Mouse (Mus musculus): ENCODE results near the gene Hoxa13. TPM values are rescaled to one million over a fixed set of nuclear protein-coding genes. Genes with fewer than 3 reads are reported as not detected.
A peak's percentile ranks its signal among the peaks of the same experiment; 100 is the strongest.

Hoxa13 gene
- polyA plus RNA-seq, 1 experiment from 2014 or later = not detected

DNA sequence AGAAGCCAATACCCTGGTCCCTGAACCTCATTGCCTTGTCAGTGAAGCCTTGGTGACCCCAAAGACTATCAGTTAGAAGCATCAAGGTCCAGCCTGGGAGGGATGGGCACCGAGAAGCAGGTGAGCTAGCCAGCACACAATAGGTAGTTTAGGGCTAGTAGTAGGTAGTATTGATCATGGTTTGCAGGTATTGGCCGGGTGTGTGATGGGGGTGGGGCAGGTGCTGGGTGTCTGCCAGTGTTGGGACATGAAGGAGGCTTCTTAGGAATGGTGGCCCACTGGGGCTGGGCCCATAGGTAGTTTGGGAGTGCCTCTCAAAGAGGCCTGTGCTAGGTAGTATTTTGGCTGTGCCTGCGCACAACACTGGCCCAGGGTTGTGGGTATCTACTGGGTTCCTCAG, 45.6 kb downstream of the Hoxa13 start:
- Histone ChIP-seq H3K27me3 (ENCODE audit: control insufficient read depth, insufficient read depth, low read length) (peaks cover 54% of the 10 kb centered on the region), H3K4me3 (ENCODE audit: low read depth, low read length) (no peak overlapping the region), H3K9ac (replicated peaks; ENCODE audit: low read depth, low read length) (no peak overlapping the region), H3K4me1 (ENCODE audit: control insufficient read depth, insufficient read depth, low read length) (0 out of 2 replicates have a peak, but pooled peaks cover 4% of the 10 kb centered on the region), H3K36me3 (ENCODE audit: control insufficient read depth, insufficient read depth, low read length) (no peaks in the 10 kb centered on the region), H3K9me3 (ENCODE audit: control insufficient read depth, low read depth, low read length) (no peaks in the 10 kb centered on the region), H3K4me2 (replicated peaks; ENCODE audit: low read depth, low read length) (peak overlapping the region; percentile 44; the same call in 1 of the 2 replicates), H3K27ac (ENCODE audit: low read length) (no peak overlapping the region)
- no peak for ATAC-seq (ENCODE audit: insufficient number of reproducible peaks, insufficient read depth, low FRiP score, low read depth)
- WGBS = 31% methylated on average over 3 of the region's 3 CpGs

GRCm38 (mm10) chr6:52214271-52214670, 46.4 kb downstream of the Hoxa13 start:
- Histone ChIP-seq H3K27ac (ENCODE audit: low read length) (no peak overlapping the region), H3K27me3 (ENCODE audit: control insufficient read depth, insufficient read depth, low read length) (peaks cover 51% of the 10 kb centered on the region), H3K4me1 (ENCODE audit: control insufficient read depth, insufficient read depth, low read length) (0 out of 2 replicates have a peak, but pooled peaks cover 4% of the 10 kb centered on the region), H3K4me2 (replicated peaks; ENCODE audit: low read depth, low read length) (peak overlapping the region; percentile 35; the same call in 1 of the 2 replicates), H3K36me3 (ENCODE audit: control insufficient read depth, insufficient read depth, low read length) (no peaks in the 10 kb centered on the region), H3K9me3 (ENCODE audit: control insufficient read depth, low read depth, low read length) (no peaks in the 10 kb centered on the region), H3K4me3 (ENCODE audit: low read depth, low read length) (no peak overlapping the region), H3K9ac (replicated peaks; ENCODE audit: low read depth, low read length) (no peak overlapping the region)
- ATAC-seq (ENCODE audit: insufficient number of reproducible peaks, insufficient read depth, low FRiP score, low read depth) = no peak
- 21% methylated on average over 5 of the region's 5 CpGs for WGBS

GRCm38 (mm10) chr6:52213119-52213986, 47.3 kb downstream of the Hoxa13 start, which contains the start of the genes Hoxa3 and Gm28308:
Gene Hoxa3, minus strand, starts transcription at chr6:52213336.
Gene Gm28308, minus strand, starts transcription at chr6:52213339.
- peak within 1 kb of the TSS; percentile 62 for H3K9ac ChIP-seq (replicated peaks; ENCODE audit: low read depth, low read length)
- 0 out of 2 replicates have a peak, but pooled peaks have one; percentile 29 for ATAC-seq (ENCODE audit: insufficient number of reproducible peaks, insufficient read depth, low FRiP score, low read depth)

DNA sequence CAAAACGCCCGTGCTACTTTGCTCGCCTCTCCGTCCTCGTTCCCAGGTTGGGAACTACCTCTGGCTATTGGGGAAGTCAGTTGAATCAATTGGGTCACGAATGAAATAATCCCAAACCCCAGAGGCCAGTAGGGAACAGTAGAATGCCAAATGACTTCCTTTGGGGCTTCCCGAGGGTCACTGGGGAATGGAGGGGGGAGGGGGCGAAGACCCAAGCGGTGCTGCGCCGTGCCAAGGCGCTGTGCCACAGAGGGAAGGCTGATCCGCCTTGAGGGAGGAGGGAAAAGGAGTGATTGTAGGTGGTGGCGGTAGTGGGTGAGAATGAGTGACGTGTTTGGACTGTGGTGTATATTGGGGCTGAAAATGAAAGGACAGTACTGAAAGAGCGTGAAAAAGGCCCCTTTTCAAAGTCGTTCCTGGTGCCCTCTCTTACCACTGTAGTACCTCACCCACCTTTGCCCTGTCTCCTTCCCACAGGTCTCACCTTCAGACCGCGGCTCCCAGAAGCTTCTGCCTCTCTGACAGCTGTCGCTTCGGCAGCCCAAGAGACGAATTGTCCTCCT, 48.0 kb downstream of the Hoxa13 start:
- ATAC-seq (ENCODE audit: insufficient number of reproducible peaks, insufficient read depth, low FRiP score, low read depth) = no peak
- Histone ChIP-seq H3K4me2 (replicated peaks; ENCODE audit: low read depth, low read length) (peak overlapping the region; percentile 78), H3K27me3 (ENCODE audit: control insufficient read depth, insufficient read depth, low read length) (peaks cover 36% of the 10 kb centered on the region), H3K9me3 (ENCODE audit: control insufficient read depth, low read depth, low read length) (no peaks in the 10 kb centered on the region), H3K4me1 (ENCODE audit: control insufficient read depth, insufficient read depth, low read length) (0 out of 2 replicates have a peak, but pooled peaks cover 2% of the 10 kb centered on the region), H3K9ac (replicated peaks; ENCODE audit: low read depth, low read length) (peak overlapping the region; percentile 62), H3K36me3 (ENCODE audit: control insufficient read depth, insufficient read depth, low read length) (no peaks in the 10 kb centered on the region), H3K4me3 (ENCODE audit: low read depth, low read length) (peak overlapping the region; percentile 47), H3K27ac (ENCODE audit: low read length) (peak overlapping the region; percentile 84)
- 3% methylated on average over 22 of the region's 22 CpGs for WGBS

More at GRCm38 (mm10) chr6:52213119-52213986, 47.3 kb downstream of the Hoxa13 start, which contains the start of the genes Hoxa3 and Gm28308:
- Histone ChIP-seq H3K27me3 (ENCODE audit: control insufficient read depth, insufficient read depth, low read length) (peaks cover 42% of the 10 kb centered on the region), H3K27ac (ENCODE audit: low read length) (peak within 1 kb of the TSS; percentile 84), H3K4me3 (ENCODE audit: low read depth, low read length) (peak within 1 kb of the TSS; percentile 47), H3K4me1 (ENCODE audit: control insufficient read depth, insufficient read depth, low read length) (0 out of 2 replicates have a peak, but pooled peaks cover 4% of the 10 kb centered on the region), H3K9me3 (ENCODE audit: control insufficient read depth, low read depth, low read length) (no peaks in the 10 kb centered on the region), H3K4me2 (replicated peaks; ENCODE audit: low read depth, low read length) (peak within 1 kb of the TSS; percentile 78), H3K36me3 (ENCODE audit: control insufficient read depth, insufficient read depth, low read length) (no peaks in the 10 kb centered on the region)
- WGBS = 4% methylated on average over 38 of the region's 38 CpGs

- WGBS = 5% methylated on average over 13 of the region's 13 CpGs
- no peak for ATAC-seq (ENCODE audit: insufficient number of reproducible peaks, insufficient read depth, low FRiP score, low read depth)
- H3K4me2 ChIP-seq (replicated peaks; ENCODE audit: low read depth, low read length) = peak overlapping the region; percentile 78
- peak overlapping the region; percentile 62 for H3K9ac ChIP-seq (replicated peaks; ENCODE audit: low read depth, low read length)
- peak overlapping the region; percentile 47 for H3K4me3 ChIP-seq (ENCODE audit: low read depth, low read length)
- H3K9me3 ChIP-seq (ENCODE audit: control insufficient read depth, low read depth, low read length) = no peaks in the 10 kb centered on the region
- H3K36me3 ChIP-seq (ENCODE audit: control insufficient read depth, insufficient read depth, low read length) = no peaks in the 10 kb centered on the region
- H3K27ac ChIP-seq (ENCODE audit: low read length) = peak overlapping the region; percentile 84; the same call in 1 of the 2 replicates
- H3K27me3 ChIP-seq (ENCODE audit: control insufficient read depth, insufficient read depth, low read length) = peaks cover 36% of the 10 kb centered on the region
- H3K4me1 ChIP-seq (ENCODE audit: control insufficient read depth, insufficient read depth, low read length) = no peaks in the 10 kb centered on the region
Observed at GRCm38 (mm10) chr6:52211961-52212360, 48.7 kb downstream of the Hoxa13 start.

DNA sequence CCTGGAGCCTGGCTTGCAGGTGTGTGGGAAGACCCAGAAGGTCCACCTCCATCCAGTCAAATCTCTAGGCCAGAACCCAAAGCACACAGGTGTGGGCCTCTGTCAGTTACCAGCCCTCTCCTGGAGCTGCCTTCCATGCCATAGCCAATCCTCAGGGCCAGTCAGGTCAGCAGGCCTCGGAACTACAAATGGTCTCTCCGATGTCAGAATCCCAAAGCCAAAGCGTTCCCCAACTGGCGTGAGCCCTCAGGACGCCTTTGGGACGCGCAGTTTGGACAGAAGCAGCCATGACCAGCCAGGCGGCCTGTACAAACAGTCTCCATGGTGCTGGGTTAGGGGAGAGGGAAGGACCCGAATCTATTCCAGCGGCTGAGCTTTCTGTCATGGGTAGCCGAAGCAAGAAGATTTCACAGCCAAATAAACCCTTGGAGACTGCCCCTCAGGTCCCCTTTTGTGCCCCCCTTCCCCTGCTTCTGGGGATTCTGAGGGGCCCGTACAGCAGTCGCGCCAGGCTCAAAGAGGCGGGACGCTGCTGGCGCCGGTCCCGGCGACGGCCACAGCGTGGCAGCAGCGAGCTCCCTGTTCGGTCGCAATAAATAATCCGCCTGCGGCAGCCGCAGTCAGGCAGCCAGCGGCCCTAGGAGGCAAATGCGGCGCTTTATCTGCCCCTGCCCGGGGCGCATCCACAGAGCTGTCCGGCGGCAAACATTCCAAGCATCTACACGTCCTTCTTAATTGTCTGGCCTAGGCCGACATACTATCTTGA, 49.3 kb downstream of the Hoxa13 start:
- H3K27ac ChIP-seq (ENCODE audit: low read length) = peak overlapping the region; percentile 84; the same call in 1 of the 2 replicates
- peak overlapping the region; percentile 47 for H3K4me3 ChIP-seq (ENCODE audit: low read depth, low read length)
- no peaks in the 10 kb centered on the region for H3K9me3 ChIP-seq (ENCODE audit: control insufficient read depth, low read depth, low read length)
- H3K9ac ChIP-seq (replicated peaks; ENCODE audit: low read depth, low read length) = peak overlapping the region; percentile 62
- peaks cover 36% of the 10 kb centered on the region for H3K27me3 ChIP-seq (ENCODE audit: control insufficient read depth, insufficient read depth, low read length)
- no peaks in the 10 kb centered on the region for H3K36me3 ChIP-seq (ENCODE audit: control insufficient read depth, insufficient read depth, low read length)
- peak overlapping the region; percentile 78 for H3K4me2 ChIP-seq (replicated peaks; ENCODE audit: low read depth, low read length)
- peak; percentile 19; the same call in 1 of the 2 replicates for ATAC-seq (ENCODE audit: insufficient number of reproducible peaks, insufficient read depth, low FRiP score, low read depth)
- H3K4me1 ChIP-seq (ENCODE audit: control insufficient read depth, insufficient read depth, low read length) = no peaks in the 10 kb centered on the region
- WGBS = 2% methylated on average over 37 of the region's 37 CpGs

DNA sequence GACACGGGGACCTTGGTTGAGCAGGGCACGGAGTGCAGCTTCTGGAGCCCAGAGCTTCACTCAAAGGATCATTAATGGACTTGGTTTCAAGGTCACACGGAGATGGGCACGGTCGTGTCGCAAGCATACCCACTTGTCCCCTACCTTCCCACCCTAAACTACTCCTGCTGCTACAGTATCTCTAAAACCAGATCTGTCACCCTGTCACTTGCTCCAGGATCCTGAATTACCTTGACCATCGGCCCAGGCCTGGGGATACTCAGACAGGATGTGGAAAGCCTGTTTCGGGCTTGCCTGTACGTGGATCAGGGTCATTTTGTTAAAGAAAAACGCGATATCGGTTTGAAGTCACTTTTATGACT, 51.0 kb downstream of the Hoxa13 start:
- WGBS = 23% methylated on average over 12 of the region's 12 CpGs
- H3K9me3 ChIP-seq (ENCODE audit: control insufficient read depth, low read depth, low read length) = no peaks in the 10 kb centered on the region
- no peaks in the 10 kb centered on the region for H3K36me3 ChIP-seq (ENCODE audit: control insufficient read depth, insufficient read depth, low read length)
- peak overlapping the region; percentile 47 for H3K4me3 ChIP-seq (ENCODE audit: low read depth, low read length)
- H3K27ac ChIP-seq (ENCODE audit: low read length) = peak overlapping the region; percentile 71; the same call in 1 of the 2 replicates
- H3K4me2 ChIP-seq (replicated peaks; ENCODE audit: low read depth, low read length) = peak overlapping the region; percentile 78
- ATAC-seq (ENCODE audit: insufficient number of reproducible peaks, insufficient read depth, low FRiP score, low read depth) = no peak
- peak overlapping the region; percentile 18 for H3K9ac ChIP-seq (replicated peaks; ENCODE audit: low read depth, low read length)
- H3K27me3 ChIP-seq (ENCODE audit: control insufficient read depth, insufficient read depth, low read length) = peaks cover 24% of the 10 kb centered on the region
- H3K4me1 ChIP-seq (ENCODE audit: control insufficient read depth, insufficient read depth, low read length) = peaks cover 3% of the 10 kb centered on the region; the same call in 1 of the 2 replicates
